Mouse (Mus musculus): ENCODE data around the gene Golt1a. TPM values are rescaled to one million over a fixed set of nuclear protein-coding genes. Genes with fewer than 3 reads are reported as not detected.

The Golt1a gene
- not detected in 2 replicates for total RNA-seq (2012; rRNA removed)
- total RNA-seq (2014; rRNA removed) = not detected in 2 replicates
- not detected in 2 replicates for polyA plus RNA-seq (2012; ENCODE audit: insufficient read length, low read depth)

- Histone ChIP-seq H3K27ac (ENCODE audit: insufficient read depth, low read depth) (no peak within 1 kb of the TSS), H3K4me3 (replicated peaks in 1 of 3; ENCODE audit: low read depth in 2 of 3, low read length in 2 of 3, poor library complexity in 1 of 3) (no peak within 1 kb of the TSS), H3K27me3 (replicated peaks) (peaks cover 50% of the 10 kb centered on the region), H3K36me3 (replicated peaks in 1 of 2; ENCODE audit: control insufficient read depth in 1 of 2, insufficient read depth in 1 of 2, low read length in 1 of 2) (no peaks in the 10 kb centered on the region), H3K79me2 (replicated peaks; ENCODE audit: control insufficient read depth, extremely low read depth, insufficient read depth, poor library complexity, severe bottlenecking) (no peaks in the 10 kb centered on the region), H3K4me2 (ENCODE audit: insufficient read depth, low read depth, poor library complexity, severe bottlenecking) (no peak within 1 kb of the TSS), H3K4me1 (ENCODE audit: control insufficient read depth in 1 of 2, insufficient read depth in 2 of 2) (no peaks in the 10 kb centered on the region), H3K9ac (ENCODE audit: insufficient read depth, low read depth) (no peak within 1 kb of the TSS), H3K9me3 (replicated peaks; ENCODE audit: low read length) (peaks cover 4% of the 10 kb centered on the region)
- in situ Hi-C loops (cut with MboI; ENCODE audit: low pct_ligation_motif_present, low pct_unique_long_range_greater_than_20kb, low sequenced_read_pairs) = no loop called here
- no peak for DNase-seq (ENCODE audit: extremely low read depth)
- dilution Hi-C loops (cut with MboI; ENCODE audit: extremely low pct_ligation_motif_present, extremely low pct_unique_long_range_greater_than_20kb, low sequenced_read_pairs) = no loop called here
- TF ChIP-seq NRF1 (IDR thresholded peaks at IDR 0.05; ENCODE audit: low read depth, low read length) (no peak), BHLHE40 (IDR thresholded peaks at IDR 0.05; ENCODE audit: low read depth, low read length) (no peak), ELF1 (IDR thresholded peaks at IDR 0.05; ENCODE audit: low read depth, low read length) (no peak), SMC3 (IDR thresholded peaks at IDR 0.05; ENCODE audit: low read depth, low read length) (no peak), HCFC1 (IDR thresholded peaks at IDR 0.05; ENCODE audit: low read depth, low read length) (no peak), MAX (IDR thresholded peaks at IDR 0.05; ENCODE audit: low read length) (no peak), RCOR1 (conservative IDR thresholded peaks at IDR 0.05; ENCODE audit: low read depth, low read length) (no peak), NELFE (IDR thresholded peaks at IDR 0.05; ENCODE audit: low read depth, low read length) (no peak)
Measured at GRCm38 (mm10) chr1:133309652-133310267, at the start of gene Golt1a. TSS of gene Golt1a (plus strand) at chr1:133309800.

DNA sequence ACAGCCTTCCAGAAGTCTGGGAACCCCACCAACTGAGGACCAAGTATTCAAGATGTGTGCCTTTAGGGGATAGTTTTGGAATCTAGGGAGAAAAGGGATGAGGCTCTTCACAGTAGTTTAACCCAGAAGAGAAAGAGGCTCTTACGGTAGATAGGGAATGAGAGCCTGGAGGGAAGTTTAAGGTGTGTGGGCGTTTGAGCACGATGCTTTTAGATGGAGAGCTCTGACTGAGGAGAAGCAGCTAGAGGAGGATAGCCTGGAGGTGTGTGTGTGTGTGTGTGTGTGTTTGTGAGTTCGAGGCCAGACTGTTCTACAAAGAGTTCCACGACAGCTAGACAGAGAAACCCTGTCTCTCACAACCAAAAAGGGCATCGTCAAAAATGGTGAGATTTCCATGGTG lies 47.0 kb upstream of the Golt1a start:
- in situ Hi-C loops (cut with MboI; ENCODE audit: low pct_ligation_motif_present, low pct_unique_long_range_greater_than_20kb, low sequenced_read_pairs) = no loop called here

DNA sequence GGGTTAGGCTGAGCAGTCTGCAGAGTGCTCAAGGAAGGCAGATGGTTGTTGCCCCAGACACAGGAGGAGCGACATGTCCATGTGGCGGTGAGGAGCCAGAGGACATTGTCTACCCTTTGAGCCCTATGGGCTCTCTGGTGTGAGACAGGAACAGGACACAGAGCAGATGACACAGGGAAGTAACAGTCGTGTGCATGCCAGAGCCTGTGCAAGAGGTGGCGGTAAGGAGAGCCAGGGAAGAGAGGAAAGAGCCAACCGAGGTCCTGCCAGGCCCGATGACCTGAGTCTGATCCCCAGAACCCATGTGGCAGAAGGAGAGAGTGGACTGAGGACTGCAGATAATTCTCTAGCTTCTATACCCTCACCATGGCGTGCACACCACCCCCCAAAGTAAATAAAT lies 46.5 kb upstream of the Golt1a start:
- no peaks in the 10 kb centered on the region for H3K36me3 ChIP-seq (replicated peaks in 1 of 2; ENCODE audit: control insufficient read depth in 1 of 2, insufficient read depth in 1 of 2, low read length in 1 of 2)
- dilution Hi-C loops (cut with MboI; ENCODE audit: extremely low pct_ligation_motif_present, extremely low pct_unique_long_range_greater_than_20kb, low sequenced_read_pairs) = no loop called here
- H3K27ac ChIP-seq (ENCODE audit: insufficient read depth, low read depth) = no peak overlapping the region
- H3K27me3 ChIP-seq (replicated peaks) = peaks cover 97% of the 10 kb centered on the region
- H3K79me2 ChIP-seq (replicated peaks; ENCODE audit: control insufficient read depth, extremely low read depth, insufficient read depth, poor library complexity, severe bottlenecking) = no peaks in the 10 kb centered on the region
- no peak for DNase-seq (ENCODE audit: extremely low read depth)
- TF ChIP-seq MEF2A (IDR thresholded peaks at IDR 0.05; ENCODE audit: borderline replicate concordance, low read depth, low read length) = no peak
- no peak for TF ChIP-seq ZMIZ1 (IDR thresholded peaks at IDR 0.05; ENCODE audit: low read depth, low read length)
- H3K4me3 ChIP-seq (replicated peaks in 1 of 3; ENCODE audit: low read depth in 2 of 3, low read length in 2 of 3, poor library complexity in 1 of 3) = no peak overlapping the region
- H3K9ac ChIP-seq (ENCODE audit: insufficient read depth, low read depth) = no peak overlapping the region
- in situ Hi-C loops (cut with MboI; ENCODE audit: low pct_ligation_motif_present, low pct_unique_long_range_greater_than_20kb, low sequenced_read_pairs) = no loop called here
- peaks cover 5% of the 10 kb centered on the region for H3K9me3 ChIP-seq (replicated peaks; ENCODE audit: low read length)
- H3K4me2 ChIP-seq (ENCODE audit: insufficient read depth, low read depth, poor library complexity, severe bottlenecking) = no peak overlapping the region
- H3K4me1 ChIP-seq (ENCODE audit: control insufficient read depth in 1 of 2, insufficient read depth in 2 of 2) = no peaks in the 10 kb centered on the region

More for the DNA sequence above, 47.0 kb upstream of the Golt1a start:
- Histone ChIP-seq H3K36me3 (replicated peaks in 1 of 2; ENCODE audit: control insufficient read depth in 1 of 2, insufficient read depth in 1 of 2, low read length in 1 of 2) (no peaks in the 10 kb centered on the region), H3K9ac (ENCODE audit: insufficient read depth, low read depth) (no peak overlapping the region), H3K9me3 (replicated peaks; ENCODE audit: low read length) (peaks cover 5% of the 10 kb centered on the region), H3K4me3 (replicated peaks in 1 of 3; ENCODE audit: low read depth in 2 of 3, low read length in 2 of 3, poor library complexity in 1 of 3) (no peak overlapping the region), H3K4me1 (ENCODE audit: control insufficient read depth in 1 of 2, insufficient read depth in 2 of 2) (no peaks in the 10 kb centered on the region), H3K4me2 (ENCODE audit: insufficient read depth, low read depth, poor library complexity, severe bottlenecking) (no peak overlapping the region), H3K27me3 (replicated peaks) (peaks cover 97% of the 10 kb centered on the region), H3K79me2 (replicated peaks; ENCODE audit: control insufficient read depth, extremely low read depth, insufficient read depth, poor library complexity, severe bottlenecking) (no peaks in the 10 kb centered on the region), H3K27ac (ENCODE audit: insufficient read depth, low read depth) (no peak overlapping the region)
- TF ChIP-seq E2F4 (IDR thresholded peaks at IDR 0.05; ENCODE audit: insufficient replicate concordance, low read depth, low read length) (no peak), MYC (IDR thresholded peaks at IDR 0.05; ENCODE audit: low read depth, low read length) (no peak), ZMIZ1 (IDR thresholded peaks at IDR 0.05; ENCODE audit: low read depth, low read length) (no peak), MAFK (IDR thresholded peaks at IDR 0.05; ENCODE audit: insufficient replicate concordance, low read length) (no peak), RAD21 (IDR thresholded peaks at IDR 0.05; ENCODE audit: low read depth, low read length) (no peak), SIN3A (IDR thresholded peaks at IDR 0.05; ENCODE audit: low read length) (no peak), CHD1 (IDR thresholded peaks at IDR 0.05; ENCODE audit: low read depth, low read length) (no peak), MEF2A (IDR thresholded peaks at IDR 0.05; ENCODE audit: borderline replicate concordance, low read depth, low read length) (no peak), CTCF (conservative IDR thresholded peaks at IDR 0.05 in 1 of 2, IDR thresholded peaks at IDR 0.05 in 1 of 2; ENCODE audit: low read depth in 2 of 2, low read length in 2 of 2) (no peak), ETS1 (conservative IDR thresholded peaks at IDR 0.05; ENCODE audit: low read depth, low read length) (no peak), PAX5 (IDR thresholded peaks at IDR 0.05; ENCODE audit: low read length) (no peak), BHLHE40 (IDR thresholded peaks at IDR 0.05; ENCODE audit: low read depth, low read length) (no peak)
- dilution Hi-C loops (cut with MboI; ENCODE audit: extremely low pct_ligation_motif_present, extremely low pct_unique_long_range_greater_than_20kb, low sequenced_read_pairs) = no loop called here
- no peak for DNase-seq (ENCODE audit: extremely low read depth)
